Mouse (Mus musculus): ENCODE data around the gene Arfgef3. TPM values are rescaled to one million over a fixed set of nuclear protein-coding genes. Genes with fewer than 3 reads are reported as not detected.
A peak's percentile ranks its signal among the peaks of the same experiment; 100 is the strongest.

Arfgef3 gene
- total and polyA plus RNA-seq, 2 experiments from 2014 or later: 0.14 to 1.5 TPM

DNA sequence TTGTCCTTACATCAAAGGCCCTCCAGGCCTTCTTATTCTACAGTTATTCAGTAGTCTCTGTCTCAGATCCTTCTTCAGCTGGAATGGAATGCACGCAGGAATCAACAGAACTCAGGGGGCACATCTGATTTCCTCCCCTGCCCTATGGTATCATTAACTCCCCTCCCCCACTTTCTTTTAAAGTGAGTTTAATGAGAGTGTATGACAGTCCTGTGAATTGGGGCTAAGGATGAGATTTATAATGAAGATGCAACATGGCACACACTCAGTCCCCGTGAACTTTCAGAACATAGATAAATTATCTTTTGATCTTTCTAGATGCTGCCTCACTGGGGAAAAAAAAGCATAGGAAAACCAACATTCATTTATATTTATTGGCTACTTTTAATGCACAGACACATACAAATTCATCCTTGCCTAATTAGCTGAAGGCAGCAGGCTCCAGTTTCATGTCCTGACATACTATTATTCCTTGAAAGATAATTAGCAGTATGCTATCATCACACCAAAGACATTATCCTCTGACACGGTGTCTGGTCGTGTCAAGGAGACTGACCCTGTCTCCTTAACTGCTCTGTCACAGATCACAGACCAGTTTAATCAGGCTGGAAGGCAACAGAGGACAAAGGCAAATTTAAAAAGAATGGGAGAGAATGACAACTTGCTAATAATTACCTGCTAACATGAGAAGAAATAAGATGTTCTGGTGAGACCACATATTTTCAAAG lies 39.2 kb downstream of the Arfgef3 start:
- H3K9me3 ChIP-seq (replicated peaks; ENCODE audit: control insufficient read depth, low read length): no peaks in the 10 kb centered on the region
- H3K27me3 ChIP-seq (ENCODE audit: control insufficient read depth, insufficient read depth, low read length): no peaks in the 10 kb centered on the region
- WGBS: 69% methylated on average over 4 of the region's 4 CpGs
- ATAC-seq (ENCODE audit: insufficient read depth, low read depth) (no peak), DNase-seq (ENCODE audit: low spot score) (no peak)
- peaks cover 9% of the 10 kb centered on the region; the same call in 1 of the 2 replicates for H3K4me1 ChIP-seq (ENCODE audit: control insufficient read depth, insufficient read depth)
- H3K9ac ChIP-seq (replicated peaks; ENCODE audit: low read depth, low read length): no peak overlapping the region
- H3K4me2 ChIP-seq (ENCODE audit: low read depth, low read length): no peak overlapping the region
- no peak overlapping the region for H3K4me3 ChIP-seq (ENCODE audit: low read depth, low read length)
- H3K36me3 ChIP-seq (replicated peaks; ENCODE audit: control insufficient read depth, insufficient read depth, low read length): no peaks in the 10 kb centered on the region
- no peak for TF ChIP-seq CTCF (IDR thresholded peaks at IDR 0.05; ENCODE audit: low read depth)
- no peak for TF ChIP-seq EP300 (IDR thresholded peaks at IDR 0.05; ENCODE audit: low read depth)
- H3K27ac ChIP-seq (ENCODE audit: low read depth): no peak overlapping the region

DNA sequence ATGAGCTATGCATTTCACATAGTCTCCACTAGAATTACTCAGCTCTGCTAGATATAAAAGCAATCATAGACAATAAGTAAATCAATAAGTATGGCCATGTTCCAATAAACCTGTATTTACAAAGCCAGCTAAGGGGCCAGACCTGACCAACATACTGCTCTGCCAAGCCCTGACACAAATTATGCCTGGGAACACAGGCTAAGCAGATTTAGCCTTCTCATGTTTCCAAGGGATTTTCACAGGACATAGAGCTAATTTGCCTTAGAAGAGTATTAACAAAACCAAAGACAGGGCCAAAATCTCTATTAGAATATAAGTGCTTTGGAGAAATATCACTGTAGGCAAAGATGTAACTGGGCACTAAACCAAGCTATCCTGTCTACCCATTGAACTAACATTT lies 42.2 kb downstream of the Arfgef3 start:
- Histone ChIP-seq H3K27ac (ENCODE audit: low read depth) (no peak overlapping the region), H3K4me3 (ENCODE audit: low read depth, low read length) (no peak overlapping the region), H3K36me3 (replicated peaks; ENCODE audit: control insufficient read depth, insufficient read depth, low read length) (no peaks in the 10 kb centered on the region), H3K4me1 (ENCODE audit: control insufficient read depth, insufficient read depth) (peaks cover 11% of the 10 kb centered on the region; the same call in 1 of the 2 replicates), H3K4me2 (ENCODE audit: low read depth, low read length) (no peak overlapping the region), H3K9me3 (replicated peaks; ENCODE audit: control insufficient read depth, low read length) (no peaks in the 10 kb centered on the region), H3K27me3 (ENCODE audit: control insufficient read depth, insufficient read depth, low read length) (no peaks in the 10 kb centered on the region), H3K9ac (replicated peaks; ENCODE audit: low read depth, low read length) (no peak overlapping the region)
- ATAC-seq (ENCODE audit: insufficient read depth, low read depth) (no peak), DNase-seq (ENCODE audit: low spot score) (no peak)
- TF ChIP-seq EP300 (IDR thresholded peaks at IDR 0.05; ENCODE audit: low read depth) (no peak), CTCF (IDR thresholded peaks at IDR 0.05; ENCODE audit: low read depth) (no peak)

DNA sequence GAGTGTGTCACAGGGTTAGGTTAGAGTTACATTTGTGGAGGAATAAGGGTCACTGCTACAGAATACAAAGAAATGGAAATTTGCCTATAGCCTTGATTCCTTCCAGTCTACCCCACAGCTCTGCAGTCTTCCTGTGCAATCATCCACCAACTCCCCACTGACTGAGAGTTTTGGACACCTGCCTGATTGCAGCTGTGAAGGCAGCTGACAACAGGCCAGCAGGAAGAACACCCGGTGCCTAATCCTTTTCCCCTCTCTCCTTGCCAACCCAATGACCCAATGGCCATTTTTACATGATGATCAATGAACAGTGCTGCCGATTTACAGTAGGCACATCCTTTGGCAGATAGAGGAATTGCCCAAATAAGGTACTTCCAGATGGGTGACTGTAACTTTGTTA lies 43.6 kb downstream of the Arfgef3 start:
- Histone ChIP-seq H3K4me1 (ENCODE audit: control insufficient read depth, insufficient read depth) (peaks cover 11% of the 10 kb centered on the region; the same call in 1 of the 2 replicates), H3K4me3 (ENCODE audit: low read depth, low read length) (no peak overlapping the region), H3K27me3 (ENCODE audit: control insufficient read depth, insufficient read depth, low read length) (no peaks in the 10 kb centered on the region), H3K27ac (ENCODE audit: low read depth) (no peak overlapping the region), H3K4me2 (ENCODE audit: low read depth, low read length) (no peak overlapping the region), H3K9me3 (replicated peaks; ENCODE audit: control insufficient read depth, low read length) (no peaks in the 10 kb centered on the region), H3K36me3 (replicated peaks; ENCODE audit: control insufficient read depth, insufficient read depth, low read length) (no peaks in the 10 kb centered on the region), H3K9ac (replicated peaks; ENCODE audit: low read depth, low read length) (no peak overlapping the region)
- DNase-seq (ENCODE audit: low spot score) (peak; percentile 22), ATAC-seq (ENCODE audit: insufficient read depth, low read depth) (no peak)
- 28% methylated on average over 2 of the region's 2 CpGs for WGBS
- TF ChIP-seq CTCF (IDR thresholded peaks at IDR 0.05; ENCODE audit: low read depth) (no peak), EP300 (IDR thresholded peaks at IDR 0.05; ENCODE audit: low read depth) (no peak)

GRCm38 (mm10) chr10:18699151-18699550 lies 44.6 kb downstream of the Arfgef3 start:
- Histone ChIP-seq H3K27me3 (ENCODE audit: control insufficient read depth, insufficient read depth, low read length) (no peaks in the 10 kb centered on the region), H3K4me3 (ENCODE audit: low read depth, low read length) (no peak overlapping the region), H3K36me3 (replicated peaks; ENCODE audit: control insufficient read depth, insufficient read depth, low read length) (no peaks in the 10 kb centered on the region), H3K9me3 (replicated peaks; ENCODE audit: control insufficient read depth, low read length) (no peaks in the 10 kb centered on the region), H3K4me1 (ENCODE audit: control insufficient read depth, insufficient read depth) (peaks cover 11% of the 10 kb centered on the region; the same call in 1 of the 2 replicates), H3K27ac (ENCODE audit: low read depth) (no peak overlapping the region), H3K9ac (replicated peaks; ENCODE audit: low read depth, low read length) (no peak overlapping the region), H3K4me2 (ENCODE audit: low read depth, low read length) (no peak overlapping the region)
- WGBS: 79% methylated on average over 2 of the region's 2 CpGs
- no peak for DNase-seq (ENCODE audit: low spot score)
- ATAC-seq (ENCODE audit: insufficient read depth, low read depth): no peak
- TF ChIP-seq CTCF (IDR thresholded peaks at IDR 0.05; ENCODE audit: low read depth) (no peak), EP300 (IDR thresholded peaks at IDR 0.05; ENCODE audit: low read depth) (no peak)

GRCm38 (mm10) chr10:18696461-18696860 lies 47.3 kb downstream of the Arfgef3 start:
- Histone ChIP-seq H3K4me2 (ENCODE audit: low read depth, low read length) (no peak overlapping the region), H3K27me3 (ENCODE audit: control insufficient read depth, insufficient read depth, low read length) (no peaks in the 10 kb centered on the region), H3K4me1 (ENCODE audit: control insufficient read depth, insufficient read depth) (peaks cover 11% of the 10 kb centered on the region; the same call in 1 of the 2 replicates), H3K4me3 (ENCODE audit: low read depth, low read length) (no peak overlapping the region), H3K9ac (replicated peaks; ENCODE audit: low read depth, low read length) (no peak overlapping the region), H3K27ac (ENCODE audit: low read depth) (no peak overlapping the region), H3K36me3 (replicated peaks; ENCODE audit: control insufficient read depth, insufficient read depth, low read length) (no peaks in the 10 kb centered on the region), H3K9me3 (replicated peaks; ENCODE audit: control insufficient read depth, low read length) (no peaks in the 10 kb centered on the region)
- ATAC-seq (ENCODE audit: insufficient read depth, low read depth) (no peak), DNase-seq (ENCODE audit: low spot score) (no peak)
- TF ChIP-seq CTCF (IDR thresholded peaks at IDR 0.05; ENCODE audit: low read depth) (no peak), EP300 (IDR thresholded peaks at IDR 0.05; ENCODE audit: low read depth) (no peak)
- 71% methylated on average over 6 of the region's 6 CpGs for WGBS

- no peaks in the 10 kb centered on the region for H3K27me3 ChIP-seq (ENCODE audit: control insufficient read depth, insufficient read depth, low read length)
- no peak overlapping the region for H3K9ac ChIP-seq (replicated peaks; ENCODE audit: low read depth, low read length)
- H3K4me1 ChIP-seq (ENCODE audit: control insufficient read depth, insufficient read depth): peaks cover 7% of the 10 kb centered on the region; the same call in 1 of the 2 replicates
- no peaks in the 10 kb centered on the region for H3K9me3 ChIP-seq (replicated peaks; ENCODE audit: control insufficient read depth, low read length)
- TF ChIP-seq EP300 (IDR thresholded peaks at IDR 0.05; ENCODE audit: low read depth): no peak
- TF ChIP-seq CTCF (IDR thresholded peaks at IDR 0.05; ENCODE audit: low read depth): no peak
- H3K4me3 ChIP-seq (ENCODE audit: low read depth, low read length): no peak overlapping the region
- H3K27ac ChIP-seq (ENCODE audit: low read depth): peak overlapping the region; percentile 14; the same call in 1 of the 2 replicates
- H3K4me2 ChIP-seq (ENCODE audit: low read depth, low read length): no peak overlapping the region
- DNase-seq (ENCODE audit: low spot score): peak; percentile 70
- 20% methylated on average over 2 of the region's 2 CpGs for WGBS
- no peaks in the 10 kb centered on the region for H3K36me3 ChIP-seq (replicated peaks; ENCODE audit: control insufficient read depth, insufficient read depth, low read length)
- no peak; the same call in 1 of the 2 replicates for ATAC-seq (ENCODE audit: insufficient read depth, low read depth)
These were observed 55.5 kb downstream of the Arfgef3 start for GRCm38 (mm10) chr10:18688234-18688633.
